Mouse (Mus musculus) heart, adult 10 weeks (tissue): ENCODE measurements around the gene Slc7a6os. TPM values are rescaled to one million over a fixed set of nuclear protein-coding genes. Genes with fewer than 3 reads are reported as not detected.

ENCODE experiments used
- polyA plus RNA-seq: library from polyadenylated mRNA; stranded (reverse); fragments of 350-450 nt; fragmentation: Illumina TruSeq; extraction: RNeasy Lipid Tissue Mini Kit (QIAGEN cat#74804); gene quantifications from one replicate; pipeline ENCODE4 v1.2.3, GENCODE M21; 2014; ENCODE audit warnings: low read depth, low replicate concordance

The Slc7a6os gene
- 19.7 TPM for polyA plus RNA-seq

DNA sequence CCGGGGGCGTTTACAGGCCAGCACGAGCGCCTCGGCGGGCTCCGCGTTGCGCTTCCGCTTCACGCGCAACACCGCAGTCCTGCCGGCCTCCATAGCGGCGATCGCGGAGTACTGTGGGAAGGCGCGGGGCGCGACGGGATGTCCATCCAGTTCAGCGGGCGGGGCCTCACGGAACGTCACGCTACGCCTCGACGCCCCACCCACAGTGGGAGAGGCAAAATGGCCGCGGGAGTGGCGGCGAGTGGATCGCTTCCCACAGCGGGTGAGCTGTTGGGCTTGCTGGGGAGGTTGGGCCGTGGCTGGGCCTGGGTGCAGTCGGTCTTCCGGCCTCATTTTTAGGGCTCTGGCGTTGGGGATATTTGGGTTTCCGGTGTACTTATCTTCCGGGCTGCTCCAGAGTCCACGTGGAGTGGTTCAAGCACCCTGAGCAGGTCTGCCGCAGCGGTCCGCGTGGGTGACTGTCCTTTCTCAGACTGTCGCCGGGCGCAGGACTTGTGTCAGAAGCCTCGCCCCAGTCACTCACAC lies at the start of gene Slc7a6os, which contains the start of gene Prmt7:
Gene Slc7a6os, minus strand, starts transcription at position 115 of the 525 bp plus-strand sequence.
Gene Prmt7, plus strand, starts transcription at position 116 of the 525 bp plus-strand sequence.

DNA sequence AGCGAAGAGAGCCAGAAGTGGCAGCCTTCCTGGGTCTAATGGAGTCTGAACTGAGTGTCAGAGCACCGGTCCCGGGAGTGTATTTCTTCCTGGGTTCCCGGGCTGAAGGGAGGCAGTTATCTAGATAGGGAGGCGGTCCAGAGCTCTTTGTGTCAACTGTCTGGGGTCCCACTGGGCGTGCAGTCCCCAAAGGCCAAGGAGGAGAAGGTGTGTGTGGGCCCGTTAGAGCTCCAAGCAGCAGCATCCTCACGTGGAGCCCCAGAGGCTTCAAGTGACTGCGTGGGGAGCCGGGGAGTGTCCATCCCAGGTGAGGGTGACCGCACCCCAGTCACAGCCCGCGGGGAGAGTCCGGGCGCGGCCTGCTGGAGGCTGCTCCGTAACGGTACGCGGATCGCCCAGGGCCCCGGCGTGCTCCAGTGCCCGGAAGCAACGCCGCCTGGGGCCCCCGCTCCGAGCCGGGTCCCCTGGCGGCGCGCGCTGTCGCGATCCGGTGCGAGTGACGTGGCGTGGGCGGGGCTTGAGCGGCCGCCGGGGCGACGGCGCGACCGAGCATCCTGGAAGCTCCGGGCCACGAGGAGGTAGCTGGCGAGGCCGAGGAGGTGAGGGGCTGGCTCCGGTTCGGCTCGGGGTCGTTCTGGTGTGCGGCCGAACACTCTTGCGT lies 42.2 kb downstream of the Slc7a6os start, which contains the start of gene Slc7a6:
Gene Slc7a6, plus strand, starts transcription at position 502 of the 661 bp plus-strand sequence.

Other genes with a start within 250 kb of the Slc7a6os start
- 42.3 TPM for gene Slc12a4, start 244.8 kb downstream of the Slc7a6os start, polyA plus RNA-seq
- not detected for gene Dpep3, start 231.5 kb downstream of the Slc7a6os start, polyA plus RNA-seq
- 13.7 TPM for gene Dus2, start 219.6 kb downstream of the Slc7a6os start, polyA plus RNA-seq
- gene Dpep2nb, start 205.0 kb downstream of the Slc7a6os start, polyA plus RNA-seq = not detected
- gene Ddx28, start 199.1 kb downstream of the Slc7a6os start, polyA plus RNA-seq = 9.2 TPM
- gene Nfatc3, start 152.1 kb downstream of the Slc7a6os start, polyA plus RNA-seq = 13.4 TPM
- gene Esrp2, start 74.0 kb downstream of the Slc7a6os start, polyA plus RNA-seq = 2.0 TPM
- gene Pla2g15, start 60.5 kb downstream of the Slc7a6os start, polyA plus RNA-seq = 7.5 TPM
- 10.4 TPM for gene Slc7a6, start 42.1 kb downstream of the Slc7a6os start, polyA plus RNA-seq
- gene Prmt7, start within 50 bp of the Slc7a6os start, polyA plus RNA-seq = 20.2 TPM
- gene Smpd3, start 127.1 kb upstream of the Slc7a6os start, polyA plus RNA-seq = 3.0 TPM
- gene Zfp90, start 204.4 kb upstream of the Slc7a6os start, polyA plus RNA-seq = 4.9 TPM